Mouse (Mus musculus): ENCODE data around the gene Fam161a.

- TF ChIP-seq CTCF (IDR thresholded peaks at IDR 0.05; ENCODE audit: control insufficient read depth, insufficient read depth, low read length) = no peak
- no peak for TF ChIP-seq POLR2A (IDR thresholded peaks at IDR 0.05; ENCODE audit: borderline replicate concordance, control insufficient read depth, low read depth, low read length)
These were observed 16.8 kb downstream of the Fam161a start for GRCm38 (mm10) chr11:23024169-23024568.

All from bone marrow, adult 2 months (tissue).